Mouse (Mus musculus): ENCODE data around the gene Brpf1. TPM values are rescaled to one million over a fixed set of nuclear protein-coding genes. Genes with fewer than 3 reads are reported as not detected.
A peak's percentile ranks its signal among the peaks of the same experiment; 100 is the strongest.

The Brpf1 gene
- polyA plus RNA-seq, 1 experiment from 2014 or later, result 19.0 TPM

DNA sequence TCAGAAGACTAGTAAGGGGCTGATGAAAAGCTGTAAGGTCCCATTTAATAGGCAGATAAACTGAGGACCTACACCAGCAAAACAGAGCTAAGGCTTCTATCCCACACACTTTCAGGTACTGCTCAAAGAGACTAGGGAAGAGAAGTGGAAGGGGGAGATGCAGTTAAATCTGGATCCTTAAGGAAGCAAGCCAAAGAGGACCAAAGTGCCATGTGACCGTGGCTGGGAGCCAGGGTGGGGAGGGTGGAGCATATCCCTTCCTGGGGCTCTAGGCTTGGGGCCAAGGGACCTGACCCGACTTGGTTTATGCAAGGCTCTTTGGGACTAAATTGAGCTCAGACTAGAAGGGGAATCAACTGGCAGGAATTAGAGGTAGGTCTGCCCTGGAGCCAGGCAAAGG lies 37.4 kb downstream of the Brpf1 start:
- Histone ChIP-seq H3K4me1 (ENCODE audit: insufficient read depth, low read length) (peaks cover 37% of the 10 kb centered on the region), H3K4me3 (ENCODE audit: low read length) (no peak overlapping the region), H3K9me3 (ENCODE audit: low read length) (no peaks in the 10 kb centered on the region), H3K27me3 (ENCODE audit: insufficient read depth, low read length) (no peaks in the 10 kb centered on the region), H3K9ac (replicated peaks; ENCODE audit: low read length) (peak overlapping the region; percentile 92), H3K27ac (ENCODE audit: low read length) (peak overlapping the region; percentile 75), H3K36me3 (ENCODE audit: insufficient read depth, low read length) (peaks cover 19% of the 10 kb centered on the region), H3K4me2 (replicated peaks; ENCODE audit: low read depth, low read length) (peak overlapping the region; percentile 88; the same call in 1 of the 2 replicates)
- 35% methylated on average over 2 of the region's 2 CpGs for WGBS
- ATAC-seq (ENCODE audit: low FRiP score, low TSS enrichment), result peak; percentile 9; the same call in 1 of the 2 replicates

DNA sequence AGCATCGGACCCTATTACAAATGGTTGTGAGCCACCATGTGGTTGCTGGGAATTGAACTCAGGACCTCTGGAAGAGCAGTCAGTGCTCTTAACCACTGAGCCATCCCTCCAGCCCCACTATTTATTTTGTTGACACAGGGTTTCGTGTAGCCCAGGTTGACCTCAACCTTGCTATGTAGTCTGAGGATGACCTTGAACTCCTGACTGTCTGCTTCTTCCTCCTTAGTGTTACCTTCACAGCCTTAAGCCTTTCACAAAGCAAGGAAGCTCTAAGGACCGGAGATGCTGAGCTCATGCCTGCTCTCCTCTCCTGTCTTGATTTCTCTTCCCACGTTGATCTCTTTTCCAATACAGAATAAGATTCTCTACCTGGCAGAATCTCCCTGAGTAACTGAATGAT lies 40.0 kb downstream of the Brpf1 start:
- Histone ChIP-seq H3K4me3 (ENCODE audit: low read length) (no peak overlapping the region), H3K9ac (replicated peaks; ENCODE audit: low read length) (no peak overlapping the region), H3K9me3 (ENCODE audit: low read length) (no peaks in the 10 kb centered on the region), H3K27ac (ENCODE audit: low read length) (no peak overlapping the region), H3K4me2 (replicated peaks; ENCODE audit: low read depth, low read length) (no peak overlapping the region), H3K36me3 (ENCODE audit: insufficient read depth, low read length) (no peaks in the 10 kb centered on the region), H3K27me3 (ENCODE audit: insufficient read depth, low read length) (no peaks in the 10 kb centered on the region), H3K4me1 (ENCODE audit: insufficient read depth, low read length) (peaks cover 29% of the 10 kb centered on the region)
- ATAC-seq (ENCODE audit: low FRiP score, low TSS enrichment), result no peak
- 73% methylated on average over 4 of the region's 4 CpGs for WGBS

DNA sequence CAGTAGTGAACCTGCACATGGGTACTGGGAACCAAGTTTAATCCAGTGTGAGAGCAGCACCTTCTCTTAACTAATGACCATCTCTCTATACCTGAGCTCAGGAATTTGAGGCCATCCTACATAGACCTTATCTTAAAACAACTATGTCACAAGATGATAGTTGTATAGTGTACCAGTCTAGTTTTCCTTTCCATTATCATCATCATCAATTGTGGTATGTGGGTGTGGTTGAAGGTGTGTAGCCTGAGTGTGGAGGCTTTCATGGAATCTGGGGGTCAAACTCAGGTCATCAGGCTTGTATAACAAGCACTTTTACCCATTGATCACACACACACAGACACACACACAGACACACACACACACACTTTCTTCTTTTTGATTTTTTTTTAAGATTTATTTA lies 43.6 kb downstream of the Brpf1 start:
- no peak for ATAC-seq (ENCODE audit: low FRiP score, low TSS enrichment)
- Histone ChIP-seq H3K4me3 (ENCODE audit: low read length) (no peak overlapping the region), H3K27ac (ENCODE audit: low read length) (no peak overlapping the region)

DNA sequence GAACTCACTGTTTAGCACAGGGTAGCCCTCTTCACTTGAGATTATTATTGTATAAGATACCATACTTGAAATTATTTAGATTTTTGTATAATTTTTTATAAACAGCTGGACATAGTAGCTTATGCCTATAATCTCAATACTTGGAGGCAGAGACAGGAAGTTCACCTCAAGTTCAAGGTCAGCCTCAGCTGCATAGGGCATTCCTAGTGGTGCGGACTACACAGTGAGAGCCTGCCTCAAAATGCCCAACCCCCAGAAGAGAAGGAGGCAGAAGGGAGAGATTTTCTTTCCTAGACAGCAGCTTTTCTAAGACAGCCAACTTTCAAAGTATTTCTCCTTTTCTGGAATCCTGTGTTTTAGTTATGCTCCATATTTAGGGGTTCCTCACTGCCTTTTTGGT lies 44.2 kb downstream of the Brpf1 start:
- no peak for ATAC-seq (ENCODE audit: low FRiP score, low TSS enrichment)
- 80% methylated on average over 1 of the region's 1 CpGs for WGBS
- H3K4me1 ChIP-seq (ENCODE audit: insufficient read depth, low read length), result 0 out of 2 replicates have a peak, but pooled peaks cover 2% of the 10 kb centered on the region

More for the DNA sequence above, 43.6 kb downstream of the Brpf1 start:
- Histone ChIP-seq H3K4me2 (replicated peaks; ENCODE audit: low read depth, low read length) (no peak overlapping the region), H3K27me3 (ENCODE audit: insufficient read depth, low read length) (no peaks in the 10 kb centered on the region), H3K9ac (replicated peaks; ENCODE audit: low read length) (no peak overlapping the region), H3K4me1 (ENCODE audit: insufficient read depth, low read length) (0 out of 2 replicates have a peak, but pooled peaks cover 2% of the 10 kb centered on the region), H3K36me3 (ENCODE audit: insufficient read depth, low read length) (no peaks in the 10 kb centered on the region), H3K9me3 (ENCODE audit: low read length) (no peaks in the 10 kb centered on the region)

DNA sequence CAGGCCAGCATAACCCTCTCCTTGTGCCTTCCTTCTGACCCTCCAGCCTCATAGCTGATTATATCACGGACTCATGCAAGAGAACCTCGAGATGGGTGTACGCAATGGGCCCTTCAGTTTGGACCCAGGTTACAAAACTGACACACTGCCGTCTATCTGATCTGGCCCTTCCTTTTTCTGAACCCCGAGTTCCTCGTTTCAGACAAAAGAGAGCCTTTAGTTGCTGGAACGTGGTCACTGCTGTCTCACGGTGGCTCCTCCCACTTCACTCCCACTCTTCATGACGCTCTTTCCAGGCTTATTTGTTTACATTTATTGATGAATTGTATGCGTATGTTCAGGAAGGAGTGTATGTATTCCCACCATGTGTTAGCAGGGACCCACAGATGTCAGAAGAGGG lies 44.7 kb downstream of the Brpf1 start:
- H3K4me1 ChIP-seq (ENCODE audit: insufficient read depth, low read length), result 0 out of 2 replicates have a peak, but pooled peaks cover 2% of the 10 kb centered on the region
- H3K9ac ChIP-seq (replicated peaks; ENCODE audit: low read length), result no peak overlapping the region
- H3K27me3 ChIP-seq (ENCODE audit: insufficient read depth, low read length), result no peaks in the 10 kb centered on the region
- ATAC-seq (ENCODE audit: low FRiP score, low TSS enrichment), result no peak
- no peak overlapping the region for H3K4me3 ChIP-seq (ENCODE audit: low read length)
- no peaks in the 10 kb centered on the region for H3K9me3 ChIP-seq (ENCODE audit: low read length)
- H3K4me2 ChIP-seq (replicated peaks; ENCODE audit: low read depth, low read length), result no peak overlapping the region
- no peak overlapping the region for H3K27ac ChIP-seq (ENCODE audit: low read length)
- no peaks in the 10 kb centered on the region for H3K36me3 ChIP-seq (ENCODE audit: insufficient read depth, low read length)
- 60% methylated on average over 10 of the region's 10 CpGs for WGBS

More for the DNA sequence above, 44.2 kb downstream of the Brpf1 start:
- no peak overlapping the region for H3K27ac ChIP-seq (ENCODE audit: low read length)
- H3K9me3 ChIP-seq (ENCODE audit: low read length), result no peaks in the 10 kb centered on the region
- no peak overlapping the region for H3K9ac ChIP-seq (replicated peaks; ENCODE audit: low read length)
- no peak overlapping the region for H3K4me3 ChIP-seq (ENCODE audit: low read length)
- no peak overlapping the region for H3K4me2 ChIP-seq (replicated peaks; ENCODE audit: low read depth, low read length)
- H3K36me3 ChIP-seq (ENCODE audit: insufficient read depth, low read length), result no peaks in the 10 kb centered on the region
- H3K27me3 ChIP-seq (ENCODE audit: insufficient read depth, low read length), result no peaks in the 10 kb centered on the region

DNA sequence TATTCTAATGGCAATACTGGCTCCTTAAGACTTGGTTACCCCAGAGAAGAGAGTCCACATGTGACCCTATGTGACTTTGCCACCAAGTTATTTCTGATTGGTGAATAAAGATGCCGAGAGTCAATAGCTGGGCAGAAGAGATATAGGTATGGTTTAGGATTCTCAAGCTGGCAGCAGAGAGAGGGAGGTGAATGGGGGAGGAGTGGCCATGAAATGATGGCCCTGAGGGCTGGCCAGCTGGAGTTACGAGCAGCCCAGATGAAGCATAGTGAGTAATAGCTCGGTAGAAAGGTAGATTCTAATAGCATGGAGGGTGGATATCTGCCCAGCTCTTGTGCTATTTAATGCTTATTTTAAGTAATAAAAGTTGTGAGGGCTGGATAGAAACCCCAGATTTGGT lies 45.9 kb downstream of the Brpf1 start:
- H3K27ac ChIP-seq (ENCODE audit: low read length), result no peak overlapping the region
- H3K36me3 ChIP-seq (ENCODE audit: insufficient read depth, low read length), result no peaks in the 10 kb centered on the region
- 71% methylated on average over 3 of the region's 3 CpGs for WGBS
- ATAC-seq (ENCODE audit: low FRiP score, low TSS enrichment), result no peak
- no peak overlapping the region for H3K4me3 ChIP-seq (ENCODE audit: low read length)
- H3K9ac ChIP-seq (replicated peaks; ENCODE audit: low read length), result no peak overlapping the region
- no peaks in the 10 kb centered on the region for H3K27me3 ChIP-seq (ENCODE audit: insufficient read depth, low read length)
- 0 out of 2 replicates have a peak, but pooled peaks cover 2% of the 10 kb centered on the region for H3K4me1 ChIP-seq (ENCODE audit: insufficient read depth, low read length)
- H3K4me2 ChIP-seq (replicated peaks; ENCODE audit: low read depth, low read length), result no peak overlapping the region
- no peaks in the 10 kb centered on the region for H3K9me3 ChIP-seq (ENCODE audit: low read length)

DNA sequence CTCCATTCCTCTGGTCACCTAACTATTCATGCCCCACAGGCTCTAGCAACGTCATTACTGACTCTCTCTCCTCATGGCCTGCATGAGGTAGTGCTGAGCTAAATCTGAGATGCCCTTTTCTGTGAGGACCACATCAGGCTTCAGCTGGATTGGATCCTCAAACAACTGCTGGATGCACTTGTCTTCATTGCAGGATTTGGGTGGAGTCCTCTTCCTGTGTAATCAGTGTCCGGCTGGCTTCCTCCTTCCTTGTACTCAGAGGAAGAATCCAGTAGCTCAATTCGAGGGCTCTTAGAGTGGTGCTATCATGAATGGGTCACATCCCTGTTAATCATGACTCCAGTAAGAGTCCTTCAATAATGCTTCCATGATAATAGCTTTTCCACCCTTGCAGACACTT lies 46.8 kb downstream of the Brpf1 start:
- Histone ChIP-seq H3K9ac (replicated peaks; ENCODE audit: low read length) (no peak overlapping the region), H3K36me3 (ENCODE audit: insufficient read depth, low read length) (no peaks in the 10 kb centered on the region), H3K4me2 (replicated peaks; ENCODE audit: low read depth, low read length) (no peak overlapping the region), H3K27me3 (ENCODE audit: insufficient read depth, low read length) (no peaks in the 10 kb centered on the region), H3K4me1 (ENCODE audit: insufficient read depth, low read length) (0 out of 2 replicates have a peak, but pooled peaks cover 2% of the 10 kb centered on the region), H3K9me3 (ENCODE audit: low read length) (no peaks in the 10 kb centered on the region), H3K4me3 (ENCODE audit: low read length) (no peak overlapping the region), H3K27ac (ENCODE audit: low read length) (no peak overlapping the region)
- WGBS, result 63% methylated on average over 3 of the region's 3 CpGs
- no peak for ATAC-seq (ENCODE audit: low FRiP score, low TSS enrichment)

DNA sequence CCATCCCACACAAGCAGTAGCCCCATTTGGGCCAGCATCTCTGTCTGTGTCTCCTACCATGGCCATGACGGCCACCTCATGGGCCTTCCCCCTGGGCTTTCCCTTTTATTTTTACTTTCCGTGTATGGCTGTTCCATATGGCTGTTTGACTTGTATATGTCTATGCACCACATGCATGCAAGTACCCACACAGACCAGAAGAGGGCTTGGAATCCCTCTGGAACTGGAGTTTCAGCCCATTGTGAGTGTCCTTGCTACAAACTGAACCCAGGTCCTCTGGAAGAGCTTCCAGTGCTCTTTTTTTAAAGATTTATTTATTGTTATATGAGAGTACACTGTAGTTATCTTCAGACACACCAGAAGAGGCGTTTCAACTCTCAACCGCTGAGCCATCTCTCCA lies 54.5 kb downstream of the Brpf1 start:
- H3K9me3 ChIP-seq (ENCODE audit: low read length), result no peaks in the 10 kb centered on the region
- no peak overlapping the region for H3K27ac ChIP-seq (ENCODE audit: low read length)
- H3K4me2 ChIP-seq (replicated peaks; ENCODE audit: low read depth, low read length), result no peak overlapping the region
- WGBS, result 70% methylated on average over 4 of the region's 4 CpGs
- H3K27me3 ChIP-seq (ENCODE audit: insufficient read depth, low read length), result no peaks in the 10 kb centered on the region
- ATAC-seq (ENCODE audit: low FRiP score, low TSS enrichment), result no peak
- no peaks in the 10 kb centered on the region for H3K4me1 ChIP-seq (ENCODE audit: insufficient read depth, low read length)
- H3K4me3 ChIP-seq (ENCODE audit: low read length), result no peak overlapping the region
- no peak overlapping the region for H3K9ac ChIP-seq (replicated peaks; ENCODE audit: low read length)
- no peaks in the 10 kb centered on the region for H3K36me3 ChIP-seq (ENCODE audit: insufficient read depth, low read length)

DNA sequence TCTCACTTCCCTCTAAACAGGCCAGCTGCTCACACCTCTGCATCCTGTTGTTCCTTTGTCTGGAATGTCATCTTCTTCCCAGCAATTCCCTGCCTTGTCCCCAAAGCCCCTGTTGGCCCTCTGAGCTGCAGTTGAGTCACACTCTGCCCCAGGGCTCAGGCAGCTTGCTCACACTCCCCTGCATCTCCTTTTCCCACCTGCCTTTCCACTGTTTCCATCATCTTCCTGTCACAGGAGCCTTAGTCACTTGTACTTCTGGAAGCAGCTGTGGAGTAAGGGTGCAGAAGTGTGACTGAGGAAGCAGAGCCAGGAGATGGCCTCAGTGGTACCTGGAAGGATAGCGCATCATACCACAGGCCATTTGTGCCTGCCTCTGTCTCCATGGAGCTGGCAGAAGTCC lies 55.3 kb downstream of the Brpf1 start:
- H3K4me3 ChIP-seq (ENCODE audit: low read length), result no peak overlapping the region
- 94% methylated on average over 1 of the region's 1 CpGs for WGBS

DNA sequence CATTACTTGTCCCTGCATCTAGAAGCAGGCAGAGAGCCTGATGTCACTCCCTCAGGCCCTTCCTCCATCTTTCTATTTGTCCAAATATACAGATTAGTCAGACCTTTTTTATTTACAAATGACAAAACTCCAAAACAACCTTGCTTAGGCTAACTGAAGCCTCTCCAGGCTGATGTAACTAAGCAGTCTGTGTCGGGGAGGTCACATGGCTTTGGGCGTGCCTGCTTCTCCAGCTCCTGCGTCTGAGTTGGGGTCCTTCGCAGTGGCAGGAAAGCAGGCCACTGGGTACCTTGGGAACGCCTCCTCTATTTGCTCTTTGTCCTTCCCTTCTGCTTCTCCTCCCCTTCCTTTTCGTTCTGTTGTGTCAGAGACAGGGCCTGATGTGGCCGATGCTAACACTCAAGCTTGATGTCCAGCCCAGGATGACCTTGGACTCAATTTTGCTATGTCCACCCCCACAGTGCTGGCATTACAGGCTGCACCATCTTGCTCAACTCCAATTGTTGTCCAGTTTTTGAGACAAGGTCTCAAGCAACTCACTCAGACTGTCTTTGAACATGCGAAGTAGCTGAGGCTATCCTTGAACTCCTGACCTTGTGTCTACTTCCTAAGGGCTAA lies 57.7 kb downstream of the Brpf1 start:
- 76% methylated on average over 8 of the region's 8 CpGs for WGBS
- H3K27ac ChIP-seq (ENCODE audit: low read length), result no peak overlapping the region

More for the DNA sequence above, 55.3 kb downstream of the Brpf1 start:
- H3K9me3 ChIP-seq (ENCODE audit: low read length), result no peaks in the 10 kb centered on the region
- ATAC-seq (ENCODE audit: low FRiP score, low TSS enrichment), result no peak
- no peak overlapping the region for H3K4me2 ChIP-seq (replicated peaks; ENCODE audit: low read depth, low read length)
- H3K4me1 ChIP-seq (ENCODE audit: insufficient read depth, low read length), result no peaks in the 10 kb centered on the region
- no peaks in the 10 kb centered on the region for H3K36me3 ChIP-seq (ENCODE audit: insufficient read depth, low read length)
- H3K9ac ChIP-seq (replicated peaks; ENCODE audit: low read length), result no peak overlapping the region
- no peak overlapping the region for H3K27ac ChIP-seq (ENCODE audit: low read length)
- no peaks in the 10 kb centered on the region for H3K27me3 ChIP-seq (ENCODE audit: insufficient read depth, low read length)

More for the DNA sequence above, 57.7 kb downstream of the Brpf1 start:
- Histone ChIP-seq H3K9ac (replicated peaks; ENCODE audit: low read length) (no peak overlapping the region), H3K27me3 (ENCODE audit: insufficient read depth, low read length) (no peaks in the 10 kb centered on the region), H3K36me3 (ENCODE audit: insufficient read depth, low read length) (peaks cover 10% of the 10 kb centered on the region), H3K4me3 (ENCODE audit: low read length) (no peak overlapping the region), H3K4me2 (replicated peaks; ENCODE audit: low read depth, low read length) (no peak overlapping the region), H3K9me3 (ENCODE audit: low read length) (no peaks in the 10 kb centered on the region), H3K4me1 (ENCODE audit: insufficient read depth, low read length) (no peaks in the 10 kb centered on the region)
- no peak for ATAC-seq (ENCODE audit: low FRiP score, low TSS enrichment)

Measured in kidney, embryonic 16.5 days (tissue).